Mouse (Mus musculus) embryo, embryonic 11 days (tissue): ENCODE results near the gene Capn6.
A peak's percentile ranks its signal among the peaks of the same experiment; 100 is the strongest.

Source experiments
- DNase-seq: peaks from one replicate; pipeline ENCODE4 v3.0.0-alpha.2; 2015

The Capn6 gene

GRCm38 (mm10) chrX:143827212-143827611 is at the start of gene Capn6:
Capn6 (minus strand) TSS chrX:143827414.
- peak; percentile 70 for DNase-seq

DNA sequence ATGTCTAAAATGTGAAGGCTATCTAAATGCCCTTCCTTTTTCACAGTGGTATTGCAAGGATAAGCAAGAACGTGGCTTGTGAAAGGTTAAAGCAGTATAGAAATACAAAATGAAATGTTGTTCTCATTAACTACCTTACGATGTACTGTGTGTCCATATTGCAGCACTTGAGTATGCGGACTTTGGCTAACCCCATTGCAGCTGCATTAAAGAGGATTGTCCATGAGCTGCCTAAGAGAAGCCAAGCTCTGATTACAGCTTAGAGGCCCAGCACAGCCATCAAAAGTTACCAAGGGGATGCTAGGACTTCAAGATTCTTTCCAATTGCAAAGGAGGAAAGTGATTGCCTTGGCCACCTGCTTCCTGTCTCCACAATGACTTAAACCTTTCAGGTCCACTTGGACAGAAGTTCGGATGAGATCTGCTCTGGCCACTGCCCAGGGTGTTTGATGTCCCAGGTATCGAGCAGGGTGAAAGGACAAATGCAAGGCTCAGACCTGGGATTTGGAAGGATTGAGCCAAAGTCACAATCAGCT is 40.0 kb upstream of the Capn6 start:
- no peak for DNase-seq

- peak; percentile 19 for DNase-seq
Observed at GRCm38 (mm10) chrX:143851351-143851750, 24.1 kb upstream of the Capn6 start.

GRCm38 (mm10) chrX:143849969-143850368 is 22.8 kb upstream of the Capn6 start:
- no peak for DNase-seq

- no peak for DNase-seq
Observed at GRCm38 (mm10) chrX:143846637-143847036, 19.4 kb upstream of the Capn6 start.

GRCm38 (mm10) chrX:143826521-143826920 is 693 bp downstream of the Capn6 start:
- DNase-seq: peak; percentile 7

DNA sequence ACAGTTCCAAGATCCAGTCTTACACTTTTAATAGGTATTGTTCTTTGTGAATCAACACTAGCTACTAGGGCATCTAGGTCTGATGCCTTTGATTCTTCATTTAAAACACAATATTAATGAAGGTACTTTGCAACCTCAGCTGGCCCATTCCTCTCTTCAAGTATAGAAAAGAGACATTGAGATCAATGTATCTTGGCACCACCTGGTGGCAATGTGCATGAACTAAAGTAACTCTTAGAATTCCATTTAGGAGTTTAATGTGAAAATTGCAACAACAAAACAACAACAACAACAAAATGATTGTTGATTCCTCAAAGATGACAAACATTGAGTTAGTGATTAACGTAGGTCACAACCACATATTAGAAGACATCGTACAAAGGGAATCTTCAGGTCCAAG is 8.3 kb downstream of the Capn6 start:
- peak; percentile 8 for DNase-seq

DNA sequence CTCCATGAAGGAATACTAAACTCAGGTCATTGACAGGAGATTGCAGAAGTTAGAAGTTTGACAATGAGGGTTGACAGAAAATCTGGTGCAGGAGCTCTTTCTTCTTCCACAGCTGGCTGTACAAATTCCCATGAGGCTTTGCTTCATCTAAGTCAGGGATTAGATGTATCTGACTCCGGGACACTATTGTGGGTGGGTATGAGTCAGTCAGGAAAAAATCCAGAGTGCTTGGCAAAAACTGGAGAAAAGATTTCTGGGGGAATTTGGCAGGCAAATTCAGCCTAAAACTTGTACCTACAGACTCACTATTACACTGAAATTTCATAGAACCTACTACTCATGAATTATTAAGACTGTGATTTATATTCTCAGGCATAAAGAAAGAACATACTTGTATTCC is 11.3 kb downstream of the Capn6 start:
- no peak for DNase-seq

- DNase-seq: no peak
Observed at GRCm38 (mm10) chrX:143762556-143762955, 64.7 kb downstream of the Capn6 start.
